Mouse (Mus musculus): Measurements from ENCODE around the gene Ankub1. TPM values are rescaled to one million over a fixed set of nuclear protein-coding genes. Genes with fewer than 3 reads are reported as not detected.

Gene Ankub1
- polyA plus RNA-seq (2012; fragmentation: generic; extraction: Trizol), result not detected

GRCm38 (mm10) chr3:57692719-57693118 is at the start of gene Ankub1:
Ankub1 (minus strand) TSS chr3:57692799.

GRCm38 (mm10) chr3:57735511-57736370 is 43.1 kb upstream of the Ankub1 start, which contains the start of gene Rnf13:
Rnf13 (plus strand) TSS chr3:57736062.

GRCm38 (mm10) chr3:57651231-57651864 is 41.3 kb downstream of the Ankub1 start, which contains the start of gene Commd2:
Commd2 (minus strand) TSS chr3:57651715.

Other genes starting within 250 kb of the Ankub1 start
- gene Wwtr1, start 116.9 kb downstream of the Ankub1 start, polyA plus RNA-seq (2012; fragmentation: generic; extraction: Trizol), result 10 to 100 TPM in 1 of 2 experiments, 1 to 10 TPM in 1; 9.7 to 13.3 TPM
- gene Commd2, start 41.1 kb downstream of the Ankub1 start, polyA plus RNA-seq (2012; fragmentation: generic; extraction: Trizol), result 10 to 100 TPM; 34.2 to 38.0 TPM
- 1 to 10 TPM in 1 of 2 experiments, under 1 TPM in 1; 0.50 to 9.6 TPM for gene Rnf13, start 43.3 kb upstream of the Ankub1 start, polyA plus RNA-seq (2012; fragmentation: generic; extraction: Trizol)
- gene Pfn2, start 155.3 kb upstream of the Ankub1 start, polyA plus RNA-seq (2012; fragmentation: generic; extraction: Trizol), result 10 to 100 TPM in 1 of 2 experiments, 1 to 10 TPM in 1; 2.9 to 17.7 TPM

Measured in C3H10T1/2 (cell line).